Mouse (Mus musculus) MEL (cell line): Measurements from ENCODE around the gene Avpr1b. TPM values are rescaled to one million over a fixed set of nuclear protein-coding genes. Genes with fewer than 3 reads are reported as not detected.
A peak's percentile ranks its signal among the peaks of the same experiment; 100 is the strongest.

Source experiments
- DNase-seq: peaks from one replicate; pipeline ENCODE4 v3.0.0; 2011; ENCODE audit warnings: low read depth, low spot score
- H3K27ac ChIP-seq: 2 replicates; pipeline ENCODE4 v1.5.1; 2012; ENCODE audit warnings: low read depth, mild to moderate bottlenecking, control low read depth, low read length, moderate library complexity; ENCODE audit not compliant: control insufficient read depth
- H3K27me3 ChIP-seq, 2 experiments: fragments of 150-350 bp in 1 of 2; sonication (generic) in 1 of 2; 2 replicates each; pipeline ENCODE4 v1.6.1; 2012; ENCODE audit warnings: low read length in 2 of 2, mild to moderate bottlenecking in 2 of 2, improper control_type of control experiment in 1 of 2, moderate library complexity in 1 of 2; ENCODE audit not compliant: insufficient read depth in 2 of 2, control insufficient read depth in 1 of 2
- H3K36me3 ChIP-seq, 2 experiments: 2 replicates each; pipeline ENCODE4 v1.6.1; 2012 to 2014; ENCODE audit warnings: low read length in 2 of 2, improper control_type of control experiment in 1 of 2, inconsistent platforms in 1 of 2, mild to moderate bottlenecking in 1 of 2; ENCODE audit not compliant: insufficient read depth in 2 of 2, control insufficient read depth in 1 of 2
- H3K4me1 ChIP-seq, 2 experiments: fragments of 150-350 bp in 1 of 2; sonication (generic) in 1 of 2; 2 replicates each; pipeline ENCODE4 v1.6.1; 2012; ENCODE audit warnings: low read length in 2 of 2, improper control_type of control experiment in 1 of 2, mild to moderate bottlenecking in 1 of 2; ENCODE audit not compliant: insufficient read depth in 2 of 2, control insufficient read depth in 1 of 2
- H3K4me3 ChIP-seq, 2 experiments: fragments of 150-350 bp in 1 of 2; sonication (generic) in 1 of 2; 2 replicates each; pipeline ENCODE4 v1.5.1; 2012; ENCODE audit warnings: low read depth in 2 of 2, low read length in 2 of 2, mild to moderate bottlenecking in 2 of 2, moderate library complexity in 2 of 2, control low read depth in 1 of 2, improper control_type of control experiment in 1 of 2; ENCODE audit not compliant: control insufficient read depth in 1 of 2, insufficient read depth in 1 of 2
- H3K79me2 ChIP-seq: 2 replicates; pipeline ENCODE4 v1.6.1; 2012; ENCODE audit warnings: mild to moderate bottlenecking, low read length, moderate library complexity; ENCODE audit not compliant: control insufficient read depth, poor library complexity, insufficient read depth
- H3K9ac ChIP-seq: 2 replicates; pipeline ENCODE4 v1.6.1; 2012; ENCODE audit warnings: low read depth, mild to moderate bottlenecking, control low read depth, low read length, moderate library complexity; ENCODE audit not compliant: control insufficient read depth, poor library complexity, severe bottlenecking
- H3K9me3 ChIP-seq: fragments of 150-350 bp; sonication (generic); replicated peaks from 2 replicates; pipeline ENCODE4 v1.6.1; 2012; ENCODE audit warnings: mild to moderate bottlenecking, low read length, improper control_type of control experiment, moderate library complexity; ENCODE audit not compliant: insufficient read depth
- CHD1 ChIP-seq: IDR thresholded peaks from 2 replicates; pipeline ENCODE4 v1.6.1; 2012; ENCODE audit warnings: low read depth, mild to moderate bottlenecking, inconsistent platforms, low read length, improper control_type of control experiment
- CHD2 ChIP-seq: IDR thresholded peaks from 2 replicates; pipeline ENCODE4 v1.6.1; 2011; ENCODE audit warnings: low read length, improper control_type of control experiment
- E2F4 ChIP-seq: IDR thresholded peaks from 2 replicates; pipeline ENCODE4 v1.6.1; 2011; ENCODE audit warnings: low read depth, low read length, improper control_type of control experiment, borderline replicate concordance
- ELF1 ChIP-seq: IDR thresholded peaks from 2 replicates; pipeline ENCODE4 v1.6.1; 2014; ENCODE audit warnings: low read depth, mild to moderate bottlenecking, inconsistent platforms, low read length, improper control_type of control experiment, moderate library complexity
- EP300 ChIP-seq, 2 experiments: IDR thresholded peaks; 2 replicates each; pipeline ENCODE4 v1.6.1; 2011; ENCODE audit warnings: improper control_type of control experiment in 2 of 2, low read length in 2 of 2, low read depth in 1 of 2, mild to moderate bottlenecking in 1 of 2
- GABPA ChIP-seq: IDR thresholded peaks from 2 replicates; pipeline ENCODE4 v1.6.1; 2012; ENCODE audit warnings: low read depth, mild to moderate bottlenecking, inconsistent platforms, low read length, improper control_type of control experiment, moderate library complexity
- HCFC1 ChIP-seq: IDR thresholded peaks from 2 replicates; pipeline ENCODE4 v1.6.1; 2012; ENCODE audit warnings: low read depth, mild to moderate bottlenecking, inconsistent platforms, low read length, improper control_type of control experiment, moderate library complexity
- KAT2A ChIP-seq: conservative IDR thresholded peaks from 2 replicates; pipeline ENCODE4 v1.6.1; 2012; ENCODE audit warnings: low read depth, low read length, improper control_type of control experiment, inconsistent platforms
- MAX ChIP-seq: IDR thresholded peaks from 2 replicates; pipeline ENCODE4 v1.6.1; 2011; ENCODE audit warnings: low read length, improper control_type of control experiment
- MAZ ChIP-seq: IDR thresholded peaks from 2 replicates; pipeline ENCODE4 v1.6.1; 2012; ENCODE audit warnings: low read depth, mild to moderate bottlenecking, inconsistent platforms, low read length, improper control_type of control experiment
- MEF2A ChIP-seq: IDR thresholded peaks from 2 replicates; pipeline ENCODE4 v1.6.1; 2014; ENCODE audit warnings: low read depth, mild to moderate bottlenecking, inconsistent platforms, low read length, improper control_type of control experiment; ENCODE audit not compliant: poor library complexity, insufficient replicate concordance, severe bottlenecking; ENCODE audit errors: extremely low read depth
- MXI1 ChIP-seq: IDR thresholded peaks from 2 replicates; pipeline ENCODE4 v1.6.1; 2011; ENCODE audit warnings: mild to moderate bottlenecking, low read depth, low read length, improper control_type of control experiment
- MYC ChIP-seq: IDR thresholded peaks from 2 replicates; pipeline ENCODE4 v1.6.1; 2011; ENCODE audit warnings: low read depth, mild to moderate bottlenecking, low read length, improper control_type of control experiment, moderate library complexity
- NELFE ChIP-seq: IDR thresholded peaks from 2 replicates; pipeline ENCODE4 v1.6.1; 2011; ENCODE audit warnings: low read depth, low read length, improper control_type of control experiment
- NRF1 ChIP-seq: IDR thresholded peaks from 2 replicates; pipeline ENCODE4 v1.6.1; 2014; ENCODE audit warnings: low read depth, mild to moderate bottlenecking, inconsistent platforms, low read length, improper control_type of control experiment, moderate library complexity; ENCODE audit not compliant: poor library complexity, insufficient read depth, severe bottlenecking
- POLR2A ChIP-seq, 2 experiments: IDR thresholded peaks; 2 replicates each; pipeline ENCODE4 v1.6.1; 2011 to 2012; ENCODE audit warnings: low read length in 2 of 2, mild to moderate bottlenecking in 2 of 2, control low read depth in 1 of 2, improper control_type of control experiment in 1 of 2, low read depth in 1 of 2, moderate library complexity in 1 of 2; ENCODE audit not compliant: control insufficient read depth in 1 of 2, insufficient read depth in 1 of 2, poor library complexity in 1 of 2
- POLR2AphosphoS5 ChIP-seq: IDR thresholded peaks from 2 replicates; pipeline ENCODE4 v1.6.1; 2012; ENCODE audit warnings: low read depth, borderline replicate concordance, mild to moderate bottlenecking, inconsistent platforms, low read length, moderate library complexity, mixed read lengths
- RAD21 ChIP-seq: IDR thresholded peaks from 2 replicates; pipeline ENCODE4 v1.6.1; 2011; ENCODE audit warnings: mild to moderate bottlenecking, low read depth, low read length, improper control_type of control experiment
- SIN3A ChIP-seq: IDR thresholded peaks from 2 replicates; pipeline ENCODE4 v1.6.1; 2012; ENCODE audit warnings: low read length, improper control_type of control experiment, inconsistent platforms
- SMC3 ChIP-seq: IDR thresholded peaks from 2 replicates; pipeline ENCODE4 v1.6.1; 2011; ENCODE audit warnings: low read depth, low read length, improper control_type of control experiment
- TAL1 ChIP-seq: IDR thresholded peaks from 2 replicates; pipeline ENCODE4 v1.6.1; 2012; ENCODE audit warnings: mild to moderate bottlenecking, inconsistent platforms, low read length, moderate library complexity, mixed read lengths
- USF1 ChIP-seq: IDR thresholded peaks from 2 replicates; pipeline ENCODE4 v1.6.1; 2014; ENCODE audit warnings: low read depth, mild to moderate bottlenecking, inconsistent platforms, low read length, improper control_type of control experiment, moderate library complexity
- USF2 ChIP-seq, 2 experiments: IDR thresholded peaks; 2 replicates each; pipeline ENCODE4 v1.6.1; 2011 to 2012; ENCODE audit warnings: improper control_type of control experiment in 2 of 2, low read length in 2 of 2, borderline replicate concordance in 1 of 2, inconsistent platforms in 1 of 2, low read depth in 1 of 2, mild to moderate bottlenecking in 1 of 2; ENCODE audit not compliant: insufficient read depth in 1 of 2
- ZC3H11A ChIP-seq: IDR thresholded peaks from 2 replicates; pipeline ENCODE4 v1.6.1; 2012; ENCODE audit warnings: low read depth, mild to moderate bottlenecking, inconsistent platforms, low read length, improper control_type of control experiment
- ZKSCAN1 ChIP-seq: IDR thresholded peaks from 2 replicates; pipeline ENCODE4 v1.6.1; 2012; ENCODE audit warnings: low read depth, mild to moderate bottlenecking, inconsistent platforms, low read length, improper control_type of control experiment, moderate library complexity
- ZMIZ1 ChIP-seq: IDR thresholded peaks from 2 replicates; pipeline ENCODE4 v1.6.1; 2012; ENCODE audit warnings: low read depth, mild to moderate bottlenecking, inconsistent platforms, low read length, improper control_type of control experiment, moderate library complexity
- polyA plus RNA-seq, 2 experiments: library from polyadenylated mRNA; stranded (reverse) in 1 of 2; unstranded in 1 of 2; fragments of >175 nt in 1 of 2; fragments of >200 nt in 1 of 2; gene quantifications; 2 replicates each; pipeline versions ENCODE4 v1.2.1 to v1.2.4; 2012; ENCODE audit warnings: low replicate concordance in 2 of 2, low read depth in 1 of 2; ENCODE audit not compliant: insufficient read length in 2 of 2, insufficient read depth in 1 of 2, missing spikeins in 1 of 2
- total RNA-seq: library from RNA; depleted of rRNA; stranded (reverse); fragments of 300-350 nt; gene quantifications from 2 replicates; pipeline ENCODE4 v1.2.3, GENCODE M21; 2012

Gene Avpr1b
- total and polyA plus RNA-seq, 3 experiments = not detected

GRCm38 (mm10) chr1:131570391-131570790 is 28.6 kb upstream of the Avpr1b start:
- H3K36me3 ChIP-seq = peaks cover 0 to 2% of the 10 kb centered on the region in 2 experiments; a peak in 2 of 4 replicates

GRCm38 (mm10) chr1:131573721-131574120 is 25.3 kb upstream of the Avpr1b start:
- no peaks in the 10 kb centered on the region for H3K9me3 ChIP-seq
- no peaks in the 10 kb centered on the region for H3K79me2 ChIP-seq
- no peak overlapping the region for H3K27ac ChIP-seq
- TF ChIP-seq ZKSCAN1 (no peak), RAD21 (no peak), HCFC1 (no peak), ZC3H11A (no peak), POLR2AphosphoS5 (no peak), CHD1 (no peak), E2F4 (no peak), MYC (no peak), SMC3 (no peak), GABPA (no peak), CHD2 (no peak), EP300 (IDR thresholded peaks at IDR 0.05; ENCODE audit: low read depth in 1 of 2, low read length in 2 of 2) (no peak), TAL1 (no peak), ZMIZ1 (no peak), NRF1 (no peak), MXI1 (no peak), MAZ (no peak), MEF2A (no peak)
- TF ChIP-seq, all 39 proteins: peak for 0
- Histone ChIP-seq H3K4me1 (no peaks in the 10 kb centered on the region), H3K27me3 (peaks cover 3 to 14% of the 10 kb centered on the region in 2 experiments; a peak in 3 of 4 replicates), H3K36me3 (no peaks in the 10 kb centered on the region), H3K4me3 (no peak overlapping the region), H3K9ac (no peak overlapping the region)
- DNase-seq = peak; percentile 68

More at GRCm38 (mm10) chr1:131570391-131570790, 28.6 kb upstream of the Avpr1b start:
- peaks cover 3 to 12% of the 10 kb centered on the region in 2 experiments; a peak in 3 of 4 replicates for H3K27me3 ChIP-seq
- H3K27ac ChIP-seq = no peak overlapping the region
- no peak for DNase-seq
- no peak overlapping the region for H3K4me3 ChIP-seq
- H3K9ac ChIP-seq = no peak overlapping the region
- TF ChIP-seq MYC (no peak), POLR2A (IDR thresholded peaks at IDR 0.05; ENCODE audit: control insufficient read depth in 1 of 2, insufficient read depth in 1 of 2, low read depth in 1 of 2, low read length in 2 of 2, poor library complexity in 1 of 2) (no peak), MAX (no peak), MAZ (no peak), ZKSCAN1 (no peak), E2F4 (no peak), NELFE (no peak), SIN3A (no peak), RAD21 (no peak), CHD1 (no peak), CHD2 (no peak), KAT2A (no peak), USF1 (no peak), USF2 (IDR thresholded peaks at IDR 0.05; ENCODE audit: borderline replicate concordance in 1 of 2, insufficient read depth in 1 of 2, low read depth in 1 of 2, low read length in 2 of 2) (no peak), EP300 (IDR thresholded peaks at IDR 0.05; ENCODE audit: low read depth in 1 of 2, low read length in 2 of 2) (no peak), ELF1 (no peak)
- no peaks in the 10 kb centered on the region; the same call in 1 of the 2 replicates for H3K79me2 ChIP-seq
- H3K9me3 ChIP-seq = no peaks in the 10 kb centered on the region
- H3K4me1 ChIP-seq = no peaks in the 10 kb centered on the region; a peak in 2 of 4 replicates
